Comparison of ENCODE assay signal across 16 mouse cellular contexts in genomic region chr6:34474031-34474430, GRCm38 (mm10). TPM values are rescaled to one million over a fixed set of nuclear protein-coding genes. Genes with fewer than 3 reads are reported as not detected.
DNase-seq lines count a peak whose midpoint lies in the region; ATAC-seq and TF ChIP-seq lines count a peak whose summit lies in the region.
"Had no signal": no experiment of that assay in that cellular context is flagged by ENCODE, and none has a peak within 500 bp of the region (broad histone marks: within the 10 kb centered on the region; RNA-seq: fewer than 3 reads in every experiment).

No protein-coding gene starts in this region.

- WGBS in midbrain, postnatal 0 days, result 59% methylated on average over 3 of the region's 3 CpGs
- 59% methylated on average over 3 of the region's 3 CpGs for WGBS in midbrain, embryonic 15.5 days
- 60% methylated on average over 3 of the region's 3 CpGs for WGBS in hindbrain, postnatal 0 days

- no peak overlapping the region for H3K27ac ChIP-seq in midbrain, postnatal 0 days (ENCODE audit: low read depth, low read length)
- H3K27ac ChIP-seq in midbrain, embryonic 15.5 days, result no peak overlapping the region
- no peak overlapping the region for H3K27ac ChIP-seq in ES-E14 (ENCODE audit: insufficient read depth, low read depth, low read length, poor library complexity, severe bottlenecking)
- H3K27ac ChIP-seq in cortical plate, adult 2 months (ENCODE audit: insufficient read depth, low read length), result no peak overlapping the region
- no peak overlapping the region for H3K27ac ChIP-seq in hindbrain, postnatal 0 days
- H3K27ac ChIP-seq: embryonic facial prominence, embryonic 15.5 days; macrophage had no signal

- H3K4me3 ChIP-seq in midbrain, postnatal 0 days (ENCODE audit: low read depth, low read length), result no peak overlapping the region
- no peak overlapping the region for H3K4me3 ChIP-seq in midbrain, embryonic 15.5 days
- no peak overlapping the region for H3K4me3 ChIP-seq in ES-E14 (ENCODE audit: insufficient read depth in 1 of 2, low read depth in 1 of 2, low read length in 2 of 2, poor library complexity in 1 of 2, severe bottlenecking in 1 of 2)
- no peak overlapping the region for H3K4me3 ChIP-seq in cortical plate, adult 2 months (ENCODE audit: insufficient read depth, low read length)
- no peak overlapping the region for H3K4me3 ChIP-seq in hindbrain, postnatal 0 days (ENCODE audit: low read length)
- H3K4me3 ChIP-seq: embryonic facial prominence, embryonic 15.5 days had no signal

- no peak overlapping the region for H3K9ac ChIP-seq in midbrain, postnatal 0 days (replicated peaks; ENCODE audit: low read length, poor library complexity, severe bottlenecking)
- H3K9ac ChIP-seq in midbrain, embryonic 15.5 days, result no peak overlapping the region
- H3K9ac ChIP-seq in ES-E14 (ENCODE audit: insufficient read depth, low read depth, low read length, poor library complexity, severe bottlenecking), result no peak overlapping the region
- no peak overlapping the region for H3K9ac ChIP-seq in hindbrain, postnatal 0 days (replicated peaks; ENCODE audit: low read length)
- H3K9ac ChIP-seq: embryonic facial prominence, embryonic 15.5 days had no signal

- no peak for ATAC-seq in midbrain, postnatal 0 days (ENCODE audit: low FRiP score)
- no peak for ATAC-seq in midbrain, embryonic 15.5 days (replicated peaks)
- ATAC-seq in megakaryocyte progenitor cell, adult 5-6 weeks (replicated peaks; ENCODE audit: poor library complexity), result peak; percentile 19; the same call in 1 of the 2 replicates
- no peak for ATAC-seq in erythroblast, adult 5-6 weeks (replicated peaks; ENCODE audit: low FRiP score, poor library complexity, severe bottlenecking)
- ATAC-seq in hindbrain, postnatal 0 days, result no peak

- no peak for TF ChIP-seq POLR2A in cortical plate, adult 2 months (IDR thresholded peaks at IDR 0.05; ENCODE audit: extremely low read depth, insufficient read depth, low read length)

- no peak for DNase-seq in midbrain, postnatal 0 days (ENCODE audit: low spot score)
- peak; percentile 34 for DNase-seq in ES-E14 (ENCODE audit: low read depth, low spot score)
- DNase-seq in cerebellum, postnatal 36 days, result no peak
- no peak for DNase-seq in hindbrain, postnatal 0 days (ENCODE audit: low spot score)
- DNase-seq: adrenal gland, postnatal 36 days; cerebellum, postnatal 14 days; heart, postnatal 36 days; kidney, adult 8-10 months; spleen, adult 18-20 months; thymus, adult 2 months had no signal

- no peaks in the 10 kb centered on the region for H3K27me3 ChIP-seq in midbrain, postnatal 0 days (ENCODE audit: insufficient read depth, low read length)
- H3K27me3 ChIP-seq in midbrain, embryonic 15.5 days (replicated peaks), result no peaks in the 10 kb centered on the region
- H3K27me3 ChIP-seq in hindbrain, postnatal 0 days (ENCODE audit: insufficient read depth, low read length), result no peaks in the 10 kb centered on the region
- H3K27me3 ChIP-seq: embryonic facial prominence, embryonic 15.5 days had no signal

- H3K9me3 ChIP-seq in midbrain, postnatal 0 days (ENCODE audit: low read length), result no peaks in the 10 kb centered on the region
- no peaks in the 10 kb centered on the region for H3K9me3 ChIP-seq in midbrain, embryonic 15.5 days
- H3K9me3 ChIP-seq in ES-E14 (ENCODE audit: control insufficient read depth, insufficient read depth, low read depth, low read length), result no peaks in the 10 kb centered on the region
- H3K9me3 ChIP-seq in hindbrain, postnatal 0 days (ENCODE audit: low read length), result no peaks in the 10 kb centered on the region
- H3K9me3 ChIP-seq: embryonic facial prominence, embryonic 15.5 days had no signal

- 0 out of 2 replicates have a peak, but pooled peaks have one; percentile 24 for TF ChIP-seq CTCF in midbrain, postnatal 0 days (IDR thresholded peaks at IDR 0.05)
- TF ChIP-seq CTCF in cortical plate, adult 2 months (IDR thresholded peaks at IDR 0.05; ENCODE audit: extremely low read depth, insufficient read depth, low read length), result 0 out of 2 replicates have a peak, but pooled peaks have one; percentile 8
- no peak for TF ChIP-seq CTCF in hindbrain, postnatal 0 days (IDR thresholded peaks at IDR 0.05; ENCODE audit: low read depth)

- H3K4me2 ChIP-seq in midbrain, postnatal 0 days (ENCODE audit: low read depth, low read length, poor library complexity, severe bottlenecking), result no peak overlapping the region
- no peak overlapping the region for H3K4me2 ChIP-seq in midbrain, embryonic 15.5 days
- no peak overlapping the region for H3K4me2 ChIP-seq in hindbrain, postnatal 0 days (ENCODE audit: low read depth, low read length)
- H3K4me2 ChIP-seq: embryonic facial prominence, embryonic 15.5 days had no signal

- in situ Hi-C loops in ES-E14 (cut with MboI; ENCODE audit: low sequenced_read_pairs in 2 of 2, unreplicated experiment in 2 of 2), result loop anchor here in 1 of 2 experiments (25.0 kb wide), 1 partner anchor 187 kb away; no protein-coding TSS in a partner anchor

- H3K36me3 ChIP-seq in midbrain, postnatal 0 days (ENCODE audit: insufficient read depth, low read length), result no peaks in the 10 kb centered on the region
- no peaks in the 10 kb centered on the region for H3K36me3 ChIP-seq in midbrain, embryonic 15.5 days (replicated peaks)
- no peaks in the 10 kb centered on the region for H3K36me3 ChIP-seq in ES-E14 (ENCODE audit: control insufficient read depth, insufficient read depth, low read length, poor library complexity, severe bottlenecking)
- H3K36me3 ChIP-seq in hindbrain, postnatal 0 days (ENCODE audit: insufficient read depth, low read length), result no peaks in the 10 kb centered on the region
- H3K36me3 ChIP-seq: embryonic facial prominence, embryonic 15.5 days had no signal

- peaks cover 10% of the 10 kb centered on the region; the same call in 1 of the 2 replicates for H3K4me1 ChIP-seq in midbrain, postnatal 0 days (ENCODE audit: insufficient read depth, low read length)
- peaks cover 27% of the 10 kb centered on the region for H3K4me1 ChIP-seq in midbrain, embryonic 15.5 days
- peaks cover 0 to 3% of the 10 kb centered on the region in 2 experiments; a peak in 2 of 4 replicates for H3K4me1 ChIP-seq in ES-E14 (ENCODE audit: control insufficient read depth in 2 of 2, insufficient read depth in 2 of 2, low read length in 2 of 2, poor library complexity in 1 of 2)
- peaks cover 8% of the 10 kb centered on the region for H3K4me1 ChIP-seq in cortical plate, adult 2 months (ENCODE audit: control insufficient read depth, insufficient read depth, low read length)
- peaks cover 10% of the 10 kb centered on the region; the same call in 1 of the 2 replicates for H3K4me1 ChIP-seq in hindbrain, postnatal 0 days (ENCODE audit: insufficient read depth, low read length)

TF ChIP-seq in ES-E14, 5 proteins besides CTCF, POLR2A, EP300 and RAD21:
- TF ChIP-seq ZC3H11A (IDR thresholded peaks at IDR 0.05; ENCODE audit: borderline replicate concordance, low read depth, low read length), result 0 out of 2 replicates have a peak, but pooled peaks have one; percentile 15
- no peak for TF ChIP-seq HCFC1 (IDR thresholded peaks at IDR 0.05; ENCODE audit: borderline replicate concordance, insufficient read depth, low read length)

RNA-seq across cellular contexts. Expression of gene Bpgm, which starts 2.0 kb away (rescaled TPM):
- 42.9 and 51.4 TPM in 2 replicates for total RNA-seq in midbrain, postnatal 0 days (2014; rRNA removed)
- polyA plus RNA-seq in midbrain, postnatal 0 days (2015; fragmentation: Nextera tagmentation; extraction: Ambion mirVana), result 80.6 and 86.0 TPM in 2 replicates
- 97.1 and 102 TPM in 2 replicates for polyA plus RNA-seq in midbrain, embryonic 15.5 days (2015; fragmentation: Nextera tagmentation; extraction: Ambion mirVana)
- total RNA-seq in ES-E14 (2012; rRNA removed), result 15.3 and 17.6 TPM in 2 replicates
- 91.0 and 91.1 TPM in 2 replicates for polyA plus RNA-seq in cortical plate, adult 2 months (2012; rRNA removed)
- 4.2 and 4.7 TPM in 2 replicates for total RNA-seq in megakaryocyte progenitor cell, adult 5-6 weeks (2015)
- 16.9 and 18.4 TPM in 2 replicates for total RNA-seq in megakaryocyte progenitor cell, adult 5-6 weeks (2017)
- total RNA-seq in erythroblast, adult 5-6 weeks (2015; ENCODE audit: low replicate concordance), result 601 and 720 TPM in 2 replicates
- 1,621 and 2,086 TPM in 2 replicates for total RNA-seq in erythroblast, adult 5-6 weeks (2017; ENCODE audit: low replicate concordance)
- total RNA-seq in hindbrain, postnatal 0 days (2014; rRNA removed), result 35.5 and 43.2 TPM in 2 replicates
- polyA plus RNA-seq in hindbrain, postnatal 0 days (2015; fragmentation: Nextera tagmentation; extraction: Ambion mirVana), result 72.9 and 73.9 TPM in 2 replicates

Comparison
In these comparisons a context has a peak if more than half of its experiments do, and no peak if none do; other contexts are left out.
1. RNA of gene Bpgm, which starts 2.0 kb away (total RNA-seq): 601 to 2,086 TPM in erythroblast, adult 5-6 weeks; 42.9 to 51.4 TPM in midbrain, postnatal 0 days, 35.5 to 43.2 TPM in hindbrain, postnatal 0 days, 4.2 to 18.4 TPM in megakaryocyte progenitor cell, adult 5-6 weeks and 15.3 to 17.6 TPM in ES-E14; every median in the first group is over 10 times any median in the second.